Mouse (Mus musculus): ENCODE measurements around the gene Strc.

DNA sequence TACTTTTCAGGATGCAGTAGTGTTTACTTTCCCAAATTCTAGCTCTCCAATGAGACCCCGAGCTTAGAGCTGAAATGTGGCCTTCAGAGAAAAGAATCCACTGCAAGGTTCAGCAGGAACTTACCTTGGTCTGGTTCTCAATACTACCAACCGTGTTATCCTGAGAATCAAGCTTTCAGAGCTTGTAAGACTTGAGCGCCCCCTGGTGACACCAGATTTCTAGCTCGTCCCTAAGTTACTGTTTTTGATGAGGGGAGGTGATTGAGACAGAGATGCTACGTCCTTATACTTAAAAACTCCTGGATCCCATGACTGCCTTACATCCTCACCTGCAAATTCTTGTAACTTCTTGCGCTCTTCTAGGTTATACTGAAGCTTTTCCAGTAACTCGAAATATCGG, 9.7 kb upstream of the Strc start:
- TF ChIP-seq CTCF (conservative IDR thresholded peaks at IDR 0.05; ENCODE audit: low read length) (peak; percentile 64), POU5F1 (IDR thresholded peaks at IDR 0.05; ENCODE audit: borderline replicate concordance, low read length) (no peak)
